Mouse (Mus musculus): ENCODE measurements around the gene Add3.

Gene Add3

DNA sequence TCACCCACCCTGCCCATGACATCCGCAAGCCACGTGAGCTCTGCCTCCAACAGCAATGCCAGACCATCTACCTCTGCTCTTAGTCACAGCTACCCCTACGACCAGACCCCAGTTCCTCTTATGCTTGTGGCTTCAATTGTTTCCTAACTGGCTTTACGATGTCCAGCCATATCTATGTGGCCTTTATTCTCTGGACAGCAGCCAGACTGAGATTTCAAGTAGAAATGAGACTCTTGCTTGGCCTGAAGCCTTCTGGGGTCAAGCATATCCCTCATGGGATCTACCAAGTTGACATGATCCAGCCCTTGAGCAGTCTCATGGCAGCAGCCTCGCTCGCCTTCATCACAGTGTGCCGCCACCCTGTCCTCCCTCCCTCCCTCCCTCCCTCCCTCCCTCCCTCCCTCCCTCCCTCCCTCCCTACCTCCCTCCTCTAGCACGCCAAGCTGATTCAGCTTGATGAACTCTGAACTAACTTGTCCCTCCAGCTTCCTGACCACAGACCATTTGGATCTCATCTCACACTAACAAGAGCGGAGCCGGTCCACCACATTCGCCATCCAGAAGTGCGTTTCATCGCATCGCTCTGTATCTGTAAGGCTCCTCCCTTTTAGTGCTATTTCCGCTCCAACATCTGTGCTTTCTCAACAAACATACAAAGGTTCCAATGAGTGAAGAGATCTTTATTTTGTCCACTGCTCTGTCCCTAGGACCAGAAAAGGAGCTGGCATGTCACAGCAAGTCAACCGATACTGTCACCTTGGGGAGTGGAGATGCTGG lies 9.7 kb upstream of the Add3 start:
- DNase-seq (ENCODE audit: low spot score), result peak; percentile 36

DNA sequence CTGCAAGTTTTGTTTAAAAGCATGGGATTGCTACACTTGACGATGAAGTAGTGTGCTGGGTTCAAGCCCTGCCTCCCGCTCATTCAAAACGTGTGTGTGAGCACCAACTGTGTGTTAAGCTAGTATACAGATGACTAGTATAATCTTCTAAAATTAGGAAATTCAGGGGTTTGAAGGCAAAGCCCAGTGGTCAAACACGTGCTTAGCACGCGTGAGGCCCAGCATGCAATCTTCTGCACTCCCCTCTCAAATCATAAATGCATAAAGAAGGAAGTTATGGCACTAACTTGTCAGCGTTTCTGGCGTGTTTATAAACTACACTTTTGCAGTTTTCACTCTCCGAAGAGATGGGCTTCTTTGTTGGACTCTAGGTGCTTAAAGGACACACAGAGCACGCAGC lies 7.8 kb upstream of the Add3 start:
- DNase-seq (ENCODE audit: low spot score), result no peak

- DNase-seq (ENCODE audit: low spot score), result no peak
These were observed 3.7 kb upstream of the Add3 start for GRCm38 (mm10) chr19:53136336-53137090.

- no peak for DNase-seq (ENCODE audit: low spot score)
These were observed 3.0 kb upstream of the Add3 start for GRCm38 (mm10) chr19:53137116-53137670.

GRCm38 (mm10) chr19:53140804-53141250 lies 584 bp downstream of the Add3 start:
- no peak for DNase-seq (ENCODE audit: low spot score)

DNA sequence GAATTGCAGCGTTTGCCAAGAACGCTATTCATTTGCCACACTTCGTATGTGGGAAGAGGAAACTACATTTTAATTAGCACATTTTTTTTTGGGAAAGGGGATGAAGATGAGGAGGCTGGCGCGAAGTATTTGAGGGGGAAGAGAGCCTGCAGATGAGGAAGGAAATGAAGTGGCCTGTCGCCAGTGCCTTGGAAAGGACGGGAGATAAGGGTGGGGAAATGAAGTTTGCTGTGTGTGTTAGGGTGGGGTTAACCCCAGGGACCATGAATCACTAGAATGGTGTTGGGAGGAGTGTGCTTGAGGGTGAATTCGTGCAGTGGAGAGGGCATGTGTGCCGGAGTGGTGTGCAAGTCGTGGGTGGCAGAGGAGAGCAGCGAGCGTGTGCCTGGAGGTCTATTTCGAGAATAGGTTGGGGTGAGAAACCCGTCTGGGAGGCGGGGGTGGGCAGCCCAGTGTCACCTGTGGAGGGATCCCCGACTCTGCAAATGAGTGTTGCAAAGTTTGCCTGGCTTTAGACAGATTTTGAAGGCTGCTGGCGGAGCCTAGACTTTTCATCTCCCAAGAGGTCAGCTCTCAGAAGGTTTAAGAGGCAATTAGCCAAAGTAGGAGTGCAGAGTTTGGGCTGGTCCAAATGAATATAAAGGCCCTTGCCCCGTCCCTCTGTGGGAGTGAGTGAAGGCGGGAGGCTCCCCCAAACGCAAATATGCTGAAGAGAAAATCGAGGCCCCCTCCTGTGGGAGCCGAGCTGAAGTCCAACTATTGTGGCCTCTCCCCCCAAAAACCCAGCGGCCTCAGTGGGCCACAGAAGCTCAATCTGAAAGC lies 1.2 kb downstream of the Add3 start:
- DNase-seq (ENCODE audit: low spot score), result peak; percentile 72

DNA sequence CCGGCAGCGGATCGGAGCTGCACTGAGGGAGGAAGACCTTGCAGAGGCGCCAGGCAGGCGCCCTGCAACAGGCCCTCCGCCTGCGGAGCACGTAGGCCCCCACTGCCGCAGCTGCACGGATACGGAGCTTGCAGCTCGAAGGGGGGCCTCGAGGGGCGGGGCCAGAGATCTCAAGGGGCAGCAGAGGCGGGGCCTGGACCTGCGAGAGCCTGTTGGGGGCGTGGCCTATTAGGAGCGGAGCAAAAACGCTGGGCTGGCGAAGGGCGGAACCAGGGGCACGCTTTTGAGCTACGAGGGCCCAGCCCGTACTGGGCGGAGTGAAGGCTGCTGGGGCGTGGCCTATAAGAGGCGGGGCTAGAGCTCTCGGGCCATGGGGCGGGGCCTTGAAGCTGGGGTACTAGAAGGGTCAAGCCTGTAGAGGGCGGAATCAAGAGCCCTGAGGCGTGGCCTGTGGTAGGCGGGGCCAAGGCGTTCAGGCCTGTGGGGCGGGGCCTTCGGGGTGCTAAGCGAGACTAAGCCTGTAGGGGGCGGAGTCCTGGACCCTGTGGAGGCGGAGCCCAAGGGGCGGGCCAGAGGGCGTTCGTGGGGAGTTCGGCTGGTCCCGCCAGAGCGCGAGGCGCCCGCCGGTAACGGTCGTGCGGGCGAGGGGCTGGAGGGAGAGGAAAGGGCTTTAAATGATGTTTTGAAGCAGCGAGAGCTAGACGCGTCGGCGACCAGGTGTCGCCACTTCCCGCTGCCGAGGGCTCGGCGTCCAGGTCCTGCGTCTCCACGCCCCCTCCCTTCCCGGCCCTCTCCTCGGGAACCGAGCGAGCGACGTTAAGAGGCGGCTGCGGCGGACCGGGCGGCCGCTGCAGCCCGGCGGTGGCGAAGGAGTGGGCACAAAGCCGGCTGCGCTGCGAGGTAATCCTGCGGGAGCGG lies 2.2 kb downstream of the Add3 start:
- DNase-seq (ENCODE audit: low spot score), result peak; percentile 100

GRCm38 (mm10) chr19:53143108-53143971 lies 3.1 kb downstream of the Add3 start:
- DNase-seq (ENCODE audit: low spot score), result peak; percentile 44

GRCm38 (mm10) chr19:53145075-53145474 lies 4.8 kb downstream of the Add3 start:
- DNase-seq (ENCODE audit: low spot score), result no peak

- DNase-seq (ENCODE audit: low spot score), result no peak
These were observed 9.1 kb downstream of the Add3 start for GRCm38 (mm10) chr19:53149381-53149780.

DNA sequence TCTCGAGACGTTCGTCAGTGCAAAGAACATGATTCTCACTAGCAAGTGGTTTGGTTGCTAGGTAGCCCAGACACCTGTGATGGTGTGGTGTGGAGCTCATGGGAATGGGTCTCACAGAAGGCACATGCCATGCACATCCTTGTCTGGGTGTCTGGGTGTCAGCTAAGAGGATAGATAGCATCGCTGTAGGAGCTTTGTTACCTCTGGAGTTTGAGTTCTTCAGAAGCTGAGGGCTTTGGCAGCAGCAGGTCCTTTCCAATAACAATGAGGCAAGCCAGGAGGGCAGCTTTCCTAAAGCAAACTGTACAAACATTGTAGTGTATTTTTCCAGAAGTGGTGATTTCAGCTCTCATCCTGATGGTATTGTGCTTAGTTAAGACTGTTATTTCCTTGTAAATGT lies 12.2 kb downstream of the Add3 start:
- DNase-seq (ENCODE audit: low spot score), result no peak

- DNase-seq (ENCODE audit: low spot score), result no peak
These were observed 12.9 kb downstream of the Add3 start for GRCm38 (mm10) chr19:53153096-53153495.

DNA sequence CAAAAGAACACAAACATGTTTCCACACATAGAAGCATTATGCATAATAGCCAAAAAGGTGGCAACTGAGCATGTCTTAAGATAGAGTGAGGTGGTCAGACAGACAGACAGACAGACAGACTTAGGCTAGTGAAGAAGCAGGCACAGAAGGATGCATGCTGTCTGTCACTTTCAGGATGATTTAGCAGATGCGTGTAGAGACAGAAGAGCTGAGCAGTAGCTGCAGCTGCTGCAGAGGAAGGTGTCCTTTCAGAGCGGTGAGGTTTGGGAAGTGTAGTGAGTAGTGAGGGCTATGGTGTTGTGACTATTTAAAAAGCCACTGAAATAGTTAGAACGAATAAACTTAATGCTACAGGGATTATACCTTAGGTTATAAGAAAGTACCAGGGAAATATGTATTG lies 13.9 kb downstream of the Add3 start:
- no peak for DNase-seq (ENCODE audit: low spot score)

DNA sequence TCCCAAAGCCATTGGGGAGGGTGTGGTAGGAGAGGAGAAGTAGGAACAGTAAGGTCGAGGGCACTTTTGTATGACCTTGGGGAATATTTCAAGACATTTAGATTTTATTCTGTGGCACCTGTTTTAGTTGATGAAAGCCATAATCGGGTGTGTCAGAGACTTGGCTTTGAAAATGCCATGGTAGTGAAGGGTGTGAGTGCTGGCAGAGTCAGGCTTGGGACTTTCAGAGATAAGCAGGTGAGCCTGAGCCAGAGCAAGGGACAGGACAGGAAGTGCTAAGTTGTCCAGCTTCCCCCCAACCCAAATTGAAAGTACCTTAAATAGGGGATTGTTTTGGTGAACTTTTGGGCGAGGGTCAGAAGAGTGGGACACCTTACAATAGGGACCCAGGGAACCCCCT lies 16.1 kb downstream of the Add3 start:
- DNase-seq (ENCODE audit: low spot score), result no peak

DNA sequence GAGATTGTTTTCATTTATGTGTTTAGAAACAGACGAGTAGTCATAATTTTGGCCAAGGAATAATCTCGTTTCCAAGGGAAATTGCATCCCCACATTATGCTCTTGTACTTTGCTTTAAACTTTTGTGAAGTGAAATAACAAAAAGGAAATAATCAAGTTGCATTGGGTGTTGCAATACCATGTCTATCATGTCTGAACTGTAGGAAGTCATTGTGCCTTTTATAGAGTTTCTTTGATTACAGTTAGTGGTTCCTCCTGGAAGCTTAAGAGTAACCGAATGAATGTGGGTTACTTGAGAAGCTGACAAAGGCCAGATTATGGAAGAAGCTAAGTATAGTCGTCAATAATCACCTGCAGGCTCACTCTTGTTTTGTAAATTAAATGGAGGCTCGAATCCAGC lies 16.9 kb downstream of the Add3 start:
- DNase-seq (ENCODE audit: low spot score), result no peak

GRCm38 (mm10) chr19:53159351-53159750 lies 19.1 kb downstream of the Add3 start:
- DNase-seq (ENCODE audit: low spot score), result no peak

GRCm38 (mm10) chr19:53162927-53163326 lies 22.7 kb downstream of the Add3 start:
- no peak for DNase-seq (ENCODE audit: low spot score)

- DNase-seq (ENCODE audit: low spot score), result no peak
These were observed 24.4 kb downstream of the Add3 start for GRCm38 (mm10) chr19:53164645-53165044.

DNA sequence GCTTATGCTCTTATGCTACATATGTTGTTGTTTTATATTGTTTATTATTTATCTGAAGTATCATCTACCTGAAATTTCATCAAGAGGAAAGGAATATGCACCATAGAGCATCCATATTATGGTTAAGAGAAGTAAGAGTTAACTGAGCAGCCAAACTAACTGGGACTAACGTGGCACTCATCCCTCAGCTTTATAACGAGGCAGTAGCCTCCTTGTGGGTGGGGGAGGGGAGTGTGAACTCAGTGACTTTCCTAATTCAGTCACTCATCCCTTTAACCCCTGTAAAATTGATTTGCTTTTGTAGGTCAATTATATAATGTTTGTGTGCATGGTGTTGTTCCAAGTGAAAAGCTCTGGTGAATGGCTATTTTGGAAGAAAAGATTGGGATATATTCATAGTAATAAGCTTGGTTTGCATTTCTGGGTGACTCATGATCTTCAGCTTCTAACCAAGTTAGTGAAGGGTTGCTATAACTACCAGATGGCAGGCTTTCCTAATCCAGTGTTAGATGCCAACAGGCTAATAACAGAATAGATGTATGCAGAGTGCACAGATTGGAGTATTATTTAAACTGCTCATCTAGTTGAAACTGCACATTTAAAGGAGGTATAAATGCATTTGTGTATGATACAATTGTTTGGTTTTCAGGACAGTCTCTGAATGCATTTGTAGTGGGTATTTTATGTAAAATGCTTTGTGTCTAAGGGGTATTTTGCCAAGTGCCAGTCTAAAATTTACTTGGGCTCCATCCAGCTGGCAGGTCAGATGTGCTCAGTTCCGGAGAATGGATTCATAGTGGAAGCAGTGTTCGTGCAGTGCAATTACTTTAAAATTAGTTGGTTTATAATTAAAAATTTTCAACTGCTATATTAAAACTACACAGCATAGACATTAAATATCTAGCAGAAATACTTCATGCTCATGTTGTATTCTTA lies 25.3 kb downstream of the Add3 start:
- no peak for DNase-seq (ENCODE audit: low spot score)

All from urinary bladder, postnatal 14 days (tissue).